Mouse (Mus musculus): ENCODE measurements around the gene Adgre5. TPM values are rescaled to one million over a fixed set of nuclear protein-coding genes. Genes with fewer than 3 reads are reported as not detected.

Adgre5 gene
- polyA plus RNA-seq (2014; fragmentation: Nextera tagmentation; extraction: Ambion mirVana) = 35.6 and 35.9 TPM in 2 replicates

GRCm38 (mm10) chr8:83740976-83741741 lies at the start of gene Adgre5:
Gene Adgre5 (minus strand): TSS chr8:83741326.
- H3K9me3 ChIP-seq (ENCODE audit: control insufficient read depth, low read length) = peaks cover 3% of the 10 kb centered on the region; the same call in 1 of the 2 replicates
- peak; percentile 70 for ATAC-seq (ENCODE audit: insufficient number of reproducible peaks, insufficient read depth, low FRiP score, low read depth)
- no peaks in the 10 kb centered on the region for H3K36me3 ChIP-seq (ENCODE audit: control insufficient read depth, insufficient read depth, low read length)
- peak within 1 kb of the TSS; percentile 95 for H3K4me2 ChIP-seq (ENCODE audit: low read length)
- no peaks in the 10 kb centered on the region for H3K27me3 ChIP-seq (ENCODE audit: control insufficient read depth, insufficient read depth, low read length)
- peak within 1 kb of the TSS; percentile 66 to 69 for H3K4me3 ChIP-seq (ENCODE audit: control insufficient read depth in 1 of 2, insufficient read depth in 1 of 2, low read depth in 1 of 2, low read length in 2 of 2)
- peak within 1 kb of the TSS; percentile 20 to 82 for H3K27ac ChIP-seq (replicated peaks in 1 of 2; ENCODE audit: control insufficient read depth in 1 of 2, insufficient read depth in 1 of 2, low read depth in 2 of 2, low read length in 2 of 2)
- H3K9ac ChIP-seq (ENCODE audit: low read length) = peak within 1 kb of the TSS; percentile 93
- peaks cover 16 to 36% of the 10 kb centered on the region in 2 experiments for H3K4me1 ChIP-seq (ENCODE audit: control insufficient read depth in 2 of 2, insufficient read depth in 2 of 2, low read length in 2 of 2)
- WGBS = 2% methylated on average over 51 of the region's 56 CpGs

DNA sequence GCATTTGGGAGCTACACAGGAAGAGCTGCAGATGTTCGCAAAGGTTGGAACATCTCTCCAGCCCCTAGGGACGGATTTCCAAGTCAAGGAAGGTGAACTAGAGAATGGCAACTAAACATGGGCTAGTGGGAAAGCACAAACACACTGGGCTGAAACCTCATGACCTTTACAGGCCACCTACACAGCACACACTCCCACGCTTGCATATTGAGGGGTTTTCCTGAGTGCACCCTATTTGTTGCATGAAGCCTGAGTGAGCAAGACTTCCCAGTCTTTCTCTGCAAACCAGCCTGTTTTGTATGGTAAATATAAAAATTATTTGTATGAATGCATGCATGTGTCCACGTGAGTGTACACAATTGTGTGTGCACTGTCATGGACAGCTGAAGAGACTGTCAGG lies 48.7 kb upstream of the Adgre5 start:
- Histone ChIP-seq H3K9me3 (ENCODE audit: control insufficient read depth, low read length) (no peaks in the 10 kb centered on the region), H3K9ac (ENCODE audit: low read length) (no peak overlapping the region), H3K27me3 (ENCODE audit: control insufficient read depth, insufficient read depth, low read length) (no peaks in the 10 kb centered on the region), H3K27ac (replicated peaks in 1 of 2; ENCODE audit: control insufficient read depth in 1 of 2, insufficient read depth in 1 of 2, low read depth in 2 of 2, low read length in 2 of 2) (no peak overlapping the region), H3K4me2 (ENCODE audit: low read length) (no peak overlapping the region), H3K4me1 (ENCODE audit: control insufficient read depth in 2 of 2, insufficient read depth in 2 of 2, low read length in 2 of 2) (no peaks in the 10 kb centered on the region), H3K36me3 (ENCODE audit: control insufficient read depth, insufficient read depth, low read length) (no peaks in the 10 kb centered on the region), H3K4me3 (ENCODE audit: control insufficient read depth in 1 of 2, insufficient read depth in 1 of 2, low read depth in 1 of 2, low read length in 2 of 2) (no peak overlapping the region)
- ATAC-seq (ENCODE audit: insufficient number of reproducible peaks, insufficient read depth, low FRiP score, low read depth) = no peak
- 67% methylated on average over 4 of the region's 4 CpGs for WGBS

GRCm38 (mm10) chr8:83785046-83785445 lies 43.9 kb upstream of the Adgre5 start:
- WGBS = 68% methylated on average over 10 of the region's 10 CpGs
- peaks cover 0 to 2% of the 10 kb centered on the region in 2 experiments; a peak in 1 of 4 replicates for H3K4me1 ChIP-seq (ENCODE audit: control insufficient read depth in 2 of 2, insufficient read depth in 2 of 2, low read length in 2 of 2)
- ATAC-seq (ENCODE audit: insufficient number of reproducible peaks, insufficient read depth, low FRiP score, low read depth) = no peak
- no peaks in the 10 kb centered on the region for H3K27me3 ChIP-seq (ENCODE audit: control insufficient read depth, insufficient read depth, low read length)
- H3K4me2 ChIP-seq (ENCODE audit: low read length) = no peak overlapping the region
- H3K9me3 ChIP-seq (ENCODE audit: control insufficient read depth, low read length) = no peaks in the 10 kb centered on the region
- no peaks in the 10 kb centered on the region for H3K36me3 ChIP-seq (ENCODE audit: control insufficient read depth, insufficient read depth, low read length)
- H3K27ac ChIP-seq (replicated peaks in 1 of 2; ENCODE audit: control insufficient read depth in 1 of 2, insufficient read depth in 1 of 2, low read depth in 2 of 2, low read length in 2 of 2) = no peak overlapping the region
- no peak overlapping the region for H3K4me3 ChIP-seq (ENCODE audit: control insufficient read depth in 1 of 2, insufficient read depth in 1 of 2, low read depth in 1 of 2, low read length in 2 of 2)
- no peak overlapping the region for H3K9ac ChIP-seq (ENCODE audit: low read length)

- Histone ChIP-seq H3K27ac (replicated peaks in 1 of 2; ENCODE audit: control insufficient read depth in 1 of 2, insufficient read depth in 1 of 2, low read depth in 2 of 2, low read length in 2 of 2) (no peak overlapping the region), H3K4me1 (ENCODE audit: control insufficient read depth in 2 of 2, insufficient read depth in 2 of 2, low read length in 2 of 2) (peaks cover 0 to 2% of the 10 kb centered on the region in 2 experiments; a peak in 1 of 4 replicates), H3K27me3 (ENCODE audit: control insufficient read depth, insufficient read depth, low read length) (no peaks in the 10 kb centered on the region), H3K9ac (ENCODE audit: low read length) (no peak overlapping the region), H3K4me2 (ENCODE audit: low read length) (peak overlapping the region; percentile 46), H3K9me3 (ENCODE audit: control insufficient read depth, low read length) (no peaks in the 10 kb centered on the region), H3K36me3 (ENCODE audit: control insufficient read depth, insufficient read depth, low read length) (no peaks in the 10 kb centered on the region), H3K4me3 (ENCODE audit: control insufficient read depth in 1 of 2, insufficient read depth in 1 of 2, low read depth in 1 of 2, low read length in 2 of 2) (no peak overlapping the region)
- no peak; the same call in 1 of the 2 replicates for ATAC-seq (ENCODE audit: insufficient number of reproducible peaks, insufficient read depth, low FRiP score, low read depth)
- WGBS = 16% methylated on average over 28 of the region's 28 CpGs
These were observed 41.9 kb upstream of the Adgre5 start for GRCm38 (mm10) chr8:83782832-83783558.

- Histone ChIP-seq H3K9me3 (ENCODE audit: control insufficient read depth, low read length) (no peaks in the 10 kb centered on the region), H3K4me1 (ENCODE audit: control insufficient read depth in 2 of 2, insufficient read depth in 2 of 2, low read length in 2 of 2) (peaks cover 0 to 2% of the 10 kb centered on the region in 2 experiments; a peak in 1 of 4 replicates), H3K27me3 (ENCODE audit: control insufficient read depth, insufficient read depth, low read length) (no peaks in the 10 kb centered on the region), H3K36me3 (ENCODE audit: control insufficient read depth, insufficient read depth, low read length) (no peaks in the 10 kb centered on the region), H3K9ac (ENCODE audit: low read length) (no peak overlapping the region), H3K4me3 (ENCODE audit: control insufficient read depth in 1 of 2, insufficient read depth in 1 of 2, low read depth in 1 of 2, low read length in 2 of 2) (no peak overlapping the region), H3K27ac (replicated peaks in 1 of 2; ENCODE audit: control insufficient read depth in 1 of 2, insufficient read depth in 1 of 2, low read depth in 2 of 2, low read length in 2 of 2) (no peak overlapping the region), H3K4me2 (ENCODE audit: low read length) (no peak overlapping the region)
- WGBS = 42% methylated on average over 5 of the region's 5 CpGs
- ATAC-seq (ENCODE audit: insufficient number of reproducible peaks, insufficient read depth, low FRiP score, low read depth) = no peak
These were observed 38.5 kb upstream of the Adgre5 start for GRCm38 (mm10) chr8:83779610-83780009.

- Histone ChIP-seq H3K4me2 (ENCODE audit: low read length) (no peak overlapping the region), H3K36me3 (ENCODE audit: control insufficient read depth, insufficient read depth, low read length) (no peaks in the 10 kb centered on the region), H3K27ac (replicated peaks in 1 of 2; ENCODE audit: control insufficient read depth in 1 of 2, insufficient read depth in 1 of 2, low read depth in 2 of 2, low read length in 2 of 2) (no peak overlapping the region), H3K4me1 (ENCODE audit: control insufficient read depth in 2 of 2, insufficient read depth in 2 of 2, low read length in 2 of 2) (peaks cover 1 to 5% of the 10 kb centered on the region in 2 experiments; a peak in 3 of 4 replicates), H3K9ac (ENCODE audit: low read length) (no peak overlapping the region), H3K27me3 (ENCODE audit: control insufficient read depth, insufficient read depth, low read length) (no peaks in the 10 kb centered on the region), H3K4me3 (ENCODE audit: control insufficient read depth in 1 of 2, insufficient read depth in 1 of 2, low read depth in 1 of 2, low read length in 2 of 2) (no peak overlapping the region), H3K9me3 (ENCODE audit: control insufficient read depth, low read length) (no peaks in the 10 kb centered on the region)
- WGBS = 73% methylated on average over 3 of the region's 3 CpGs
- no peak for ATAC-seq (ENCODE audit: insufficient number of reproducible peaks, insufficient read depth, low FRiP score, low read depth)
These were observed 36.9 kb upstream of the Adgre5 start for GRCm38 (mm10) chr8:83778051-83778450.

GRCm38 (mm10) chr8:83776632-83777031 lies 35.5 kb upstream of the Adgre5 start:
- Histone ChIP-seq H3K4me3 (ENCODE audit: control insufficient read depth in 1 of 2, insufficient read depth in 1 of 2, low read depth in 1 of 2, low read length in 2 of 2) (no peak overlapping the region), H3K4me1 (ENCODE audit: control insufficient read depth in 2 of 2, insufficient read depth in 2 of 2, low read length in 2 of 2) (peaks cover 5 to 13% of the 10 kb centered on the region in 2 experiments; a peak in 3 of 4 replicates), H3K9ac (ENCODE audit: low read length) (no peak overlapping the region), H3K36me3 (ENCODE audit: control insufficient read depth, insufficient read depth, low read length) (no peaks in the 10 kb centered on the region), H3K9me3 (ENCODE audit: control insufficient read depth, low read length) (no peaks in the 10 kb centered on the region), H3K27me3 (ENCODE audit: control insufficient read depth, insufficient read depth, low read length) (no peaks in the 10 kb centered on the region), H3K27ac (replicated peaks in 1 of 2; ENCODE audit: control insufficient read depth in 1 of 2, insufficient read depth in 1 of 2, low read depth in 2 of 2, low read length in 2 of 2) (no peak overlapping the region), H3K4me2 (ENCODE audit: low read length) (no peak overlapping the region)
- ATAC-seq (ENCODE audit: insufficient number of reproducible peaks, insufficient read depth, low FRiP score, low read depth) = no peak
- WGBS = 42% methylated on average over 4 of the region's 4 CpGs
